Mouse (Mus musculus) CH12.LX (cell line): ENCODE results near the gene Rdh5. TPM values are rescaled to one million over a fixed set of nuclear protein-coding genes. Genes with fewer than 3 reads are reported as not detected.

Experiments used
- DNase-seq: peaks from one replicate; pipeline ENCODE4 v3.0.0-alpha.2; 2013; ENCODE audit errors: extremely low read depth
- H3K27ac ChIP-seq: 2 replicates; pipeline ENCODE4 v1.5.1; 2012; ENCODE audit warnings: low read depth, mild to moderate bottlenecking, control low read depth, moderate library complexity; ENCODE audit not compliant: insufficient read depth
- H3K27me3 ChIP-seq: replicated peaks from 2 replicates; pipeline ENCODE3; 2012; ENCODE audit warnings: inconsistent platforms
- H3K36me3 ChIP-seq, 2 experiments: replicated peaks in 1 of 2; 2 replicates each; pipeline versions ENCODE3 to v1.6.1; 2012; ENCODE audit warnings: inconsistent platforms in 1 of 2, low read length in 1 of 2, mild to moderate bottlenecking in 1 of 2, mixed read lengths in 1 of 2, moderate library complexity in 1 of 2; ENCODE audit not compliant: control insufficient read depth in 1 of 2, insufficient read depth in 1 of 2
- H3K4me1 ChIP-seq, 2 experiments: 2 replicates each; pipeline ENCODE4 v1.6.1; 2012; ENCODE audit warnings: inconsistent platforms in 1 of 2, moderate library complexity in 1 of 2; ENCODE audit not compliant: insufficient read depth in 2 of 2, control insufficient read depth in 1 of 2
- H3K4me2 ChIP-seq: 2 replicates; pipeline ENCODE4 v1.6.1; 2012; ENCODE audit warnings: low read depth, mild to moderate bottlenecking, control low read depth; ENCODE audit not compliant: poor library complexity, insufficient read depth, severe bottlenecking
- H3K4me3 ChIP-seq, 3 experiments: fragments of 150-350 bp in 1 of 3; sonication (generic) in 1 of 3; replicated peaks in 1 of 3; 2 replicates each; pipeline versions ENCODE3 to v1.5.1; 2011 to 2012; ENCODE audit warnings: low read depth in 2 of 3, low read length in 2 of 3, mild to moderate bottlenecking in 2 of 3, moderate library complexity in 2 of 3, control low read depth in 1 of 3, improper control_type of control experiment in 1 of 3, inconsistent platforms in 1 of 3, mixed read lengths in 1 of 3; ENCODE audit not compliant: poor library complexity in 1 of 3
- H3K79me2 ChIP-seq: replicated peaks from 2 replicates; pipeline ENCODE4 v1.6.1; 2012; ENCODE audit warnings: mild to moderate bottlenecking, moderate library complexity; ENCODE audit not compliant: control insufficient read depth, poor library complexity, insufficient read depth, severe bottlenecking; ENCODE audit errors: extremely low read depth
- H3K9ac ChIP-seq: 2 replicates; pipeline ENCODE4 v1.6.1; 2012; ENCODE audit warnings: low read depth, mild to moderate bottlenecking, control low read depth, moderate library complexity; ENCODE audit not compliant: insufficient read depth
- H3K9me3 ChIP-seq: replicated peaks from 2 replicates; pipeline ENCODE3; 2012; ENCODE audit warnings: low read length, inconsistent platforms, mixed read lengths
- CTCF ChIP-seq, 2 experiments: IDR thresholded peaks in 1 of 2; conservative IDR thresholded peaks in 1 of 2; 2 replicates each; pipeline ENCODE4 v1.5.1; 2011 to 2012; ENCODE audit warnings: low read depth in 2 of 2, low read length in 2 of 2, improper control_type of control experiment in 1 of 2, inconsistent platforms in 1 of 2, mild to moderate bottlenecking in 1 of 2, moderate library complexity in 1 of 2
- E2F4 ChIP-seq: IDR thresholded peaks from 2 replicates; pipeline ENCODE4 v1.6.1; 2011; ENCODE audit warnings: low read depth, low read length, improper control_type of control experiment; ENCODE audit not compliant: insufficient replicate concordance
- ELF1 ChIP-seq: IDR thresholded peaks from 2 replicates; pipeline ENCODE4 v1.6.1; 2014; ENCODE audit warnings: low read depth, mild to moderate bottlenecking, inconsistent platforms, low read length, improper control_type of control experiment
- JUN ChIP-seq: IDR thresholded peaks from 2 replicates; pipeline ENCODE4 v1.6.1; 2011; ENCODE audit warnings: low read depth, mild to moderate bottlenecking, low read length, improper control_type of control experiment, moderate library complexity; ENCODE audit not compliant: insufficient read depth
- JUND ChIP-seq: conservative IDR thresholded peaks from 2 replicates; pipeline ENCODE4 v1.6.1; 2011; ENCODE audit warnings: low read depth, low read length, improper control_type of control experiment
- KAT2A ChIP-seq: IDR thresholded peaks from 2 replicates; pipeline ENCODE4 v1.6.1; 2012; ENCODE audit warnings: low read length, improper control_type of control experiment, inconsistent platforms; ENCODE audit not compliant: insufficient replicate concordance
- MAX ChIP-seq: IDR thresholded peaks from 2 replicates; pipeline ENCODE4 v1.6.1; 2011; ENCODE audit warnings: low read length, improper control_type of control experiment
- RAD21 ChIP-seq: IDR thresholded peaks from 2 replicates; pipeline ENCODE4 v1.6.1; 2011; ENCODE audit warnings: low read depth, mild to moderate bottlenecking, low read length, improper control_type of control experiment, moderate library complexity
- RCOR1 ChIP-seq: conservative IDR thresholded peaks from 2 replicates; pipeline ENCODE4 v1.6.1; 2012; ENCODE audit warnings: low read depth, mild to moderate bottlenecking, inconsistent platforms, low read length, improper control_type of control experiment
- SMC3 ChIP-seq: IDR thresholded peaks from 2 replicates; pipeline ENCODE4 v1.6.1; 2011; ENCODE audit warnings: low read depth, low read length, improper control_type of control experiment
- TBP ChIP-seq: conservative IDR thresholded peaks from 2 replicates; pipeline ENCODE4 v1.6.1; 2011; ENCODE audit warnings: low read depth, low read length, improper control_type of control experiment
- ZC3H11A ChIP-seq: IDR thresholded peaks from 2 replicates; pipeline ENCODE4 v1.6.1; 2012; ENCODE audit warnings: low read depth, mild to moderate bottlenecking, inconsistent platforms, low read length, improper control_type of control experiment
- ZMIZ1 ChIP-seq: IDR thresholded peaks from 2 replicates; pipeline ENCODE4 v1.6.1; 2012; ENCODE audit warnings: low read depth, mild to moderate bottlenecking, inconsistent platforms, low read length, improper control_type of control experiment
- ZNF384 ChIP-seq: IDR thresholded peaks from 2 replicates; pipeline ENCODE4 v1.6.1; 2012; ENCODE audit warnings: low read depth, low read length, improper control_type of control experiment, inconsistent platforms
- dilution Hi-C: fragments of 300-500 bp; cut with MboI; formaldehyde crosslinking; loops from 2 replicates; pipeline ENCODE4 v1.14.3; 2020; ENCODE audit warnings: low sequenced_read_pairs; ENCODE audit not compliant: extremely low pct_unique_long_range_greater_than_20kb, extremely low pct_ligation_motif_present
- in situ Hi-C: fragments of 300-500 bp; cut with MboI; formaldehyde crosslinking; loops from 3 replicates; pipeline ENCODE4 v1.14.3; 2019; ENCODE audit warnings: low sequenced_read_pairs, low pct_ligation_motif_present, low pct_unique_long_range_greater_than_20kb, mixed read lengths
- polyA plus RNA-seq: library from polyadenylated mRNA; unstranded; fragments of >175 nt; gene quantifications from 2 replicates; pipeline ENCODE4 v1.2.1, GENCODE M21; 2012; ENCODE audit warnings: low read depth; ENCODE audit not compliant: insufficient read length
- total RNA-seq, 2 experiments: library from RNA; depleted of rRNA; stranded (reverse); fragments of 300-350 nt in 1 of 2; fragments of >200 nt in 1 of 2; gene quantifications; 2 replicates each; pipeline ENCODE4 v1.2.3; 2012 to 2014

Rdh5 gene
- total and polyA plus RNA-seq, 3 experiments = 4.3 to 6.2 (median 5.2) TPM

GRCm38 (mm10) chr10:128934997-128935787 lies 12.5 kb upstream of the Rdh5 start:
- H3K27ac ChIP-seq = no peak overlapping the region
- no peak for DNase-seq
- TF ChIP-seq RAD21 = no peak
- peak; percentile 15 for TF ChIP-seq SMC3
- peak in 1 of 2 experiments; percentile 33; a peak in 1 of 4 replicates for TF ChIP-seq CTCF (conservative IDR thresholded peaks at IDR 0.05 in 1 of 2, IDR thresholded peaks at IDR 0.05 in 1 of 2; ENCODE audit: low read depth in 2 of 2, low read length in 2 of 2)
- TF ChIP-seq, all 38 proteins: peak for 2
- dilution Hi-C loops (no loop called here), in situ Hi-C loops (no loop called here)
- H3K9me3 ChIP-seq = no peaks in the 10 kb centered on the region
- H3K4me1 ChIP-seq = peaks cover 0 to 4% of the 10 kb centered on the region in 2 experiments; a peak in 2 of 4 replicates
- no peak overlapping the region for H3K4me2 ChIP-seq
- no peaks in the 10 kb centered on the region for H3K79me2 ChIP-seq
- no peaks in the 10 kb centered on the region for H3K36me3 ChIP-seq
- peaks cover 44% of the 10 kb centered on the region for H3K27me3 ChIP-seq
- no peak overlapping the region for H3K4me3 ChIP-seq
- no peak overlapping the region for H3K9ac ChIP-seq

DNA sequence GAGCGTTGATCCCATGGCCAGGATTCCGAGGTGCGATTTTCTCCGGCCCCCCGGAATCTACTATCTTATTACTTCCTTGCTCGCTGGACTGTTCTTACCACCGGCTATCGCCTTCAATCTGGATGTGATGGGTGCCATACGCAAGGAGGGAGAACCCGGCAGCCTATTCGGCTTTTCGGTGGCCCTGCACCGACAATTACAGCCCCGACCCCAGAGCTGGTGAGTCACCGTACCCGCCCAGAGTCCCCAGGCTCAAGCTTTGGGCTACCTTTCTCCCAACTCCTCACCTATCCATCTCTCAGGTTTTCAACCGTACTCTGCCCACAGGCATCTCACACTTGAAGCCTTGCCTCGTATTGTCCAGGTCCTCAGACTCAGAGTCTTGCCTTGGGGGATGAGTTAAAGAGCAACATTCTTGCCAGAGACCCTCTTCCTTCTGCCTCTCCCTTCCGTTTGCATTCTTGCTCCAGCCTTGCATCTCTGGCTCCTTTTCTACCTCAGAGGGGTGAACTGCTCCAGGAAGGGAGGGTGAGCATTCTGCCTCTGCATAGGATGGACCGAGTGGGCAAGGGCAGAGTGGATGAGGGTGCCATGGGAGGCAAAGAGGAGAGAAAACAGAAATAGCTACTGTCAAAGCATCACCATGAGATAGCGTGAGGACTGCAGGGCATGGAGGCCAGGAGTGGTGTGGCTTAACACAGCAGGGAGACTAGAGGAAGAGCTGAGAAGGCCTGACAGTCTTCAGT lies 11.5 kb upstream of the Rdh5 start:
- dilution Hi-C loops = no loop called here
- no peak overlapping the region for H3K9ac ChIP-seq
- H3K79me2 ChIP-seq = no peaks in the 10 kb centered on the region

DNA sequence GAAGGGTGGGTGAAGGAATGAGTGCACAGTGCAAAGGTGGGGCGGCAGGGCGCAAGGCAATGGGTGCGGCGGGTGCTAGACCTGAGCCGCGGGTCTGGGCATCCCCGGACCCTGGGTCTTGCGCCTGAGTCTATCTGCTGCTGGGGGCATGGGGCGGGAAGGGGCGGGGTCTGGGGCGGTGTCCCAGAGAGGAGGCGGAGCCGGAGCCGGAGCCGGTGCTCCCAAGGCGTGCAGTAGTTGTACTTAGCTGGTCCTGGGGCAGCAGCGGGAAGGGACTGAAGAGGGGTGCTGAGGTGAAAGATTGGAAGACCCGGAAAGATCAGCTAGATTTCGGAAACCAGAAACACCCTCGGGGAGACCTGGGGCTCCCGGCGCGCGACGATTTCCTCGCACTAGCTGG lies 10.9 kb upstream of the Rdh5 start, which contains the start of gene Itga7:
Itga7 (plus strand) TSS at position 245 of the 400 bp plus-strand sequence.
- TF ChIP-seq RCOR1 (no peak), KAT2A (no peak), E2F4 (no peak), ELF1 (no peak), MAX (no peak), ZNF384 (no peak), JUN (no peak), ZC3H11A (no peak), TBP (no peak), ZMIZ1 (no peak), RAD21 (no peak)
- Histone ChIP-seq H3K4me2 (peak within 1 kb of the TSS; percentile 57), H3K9ac (no peak within 1 kb of the TSS), H3K4me1 (peaks cover 0 to 4% of the 10 kb centered on the region in 2 experiments; a peak in 2 of 4 replicates), H3K27ac (no peak within 1 kb of the TSS), H3K36me3 (no peaks in the 10 kb centered on the region), H3K9me3 (no peaks in the 10 kb centered on the region), H3K27me3 (peaks cover 54% of the 10 kb centered on the region), H3K79me2 (no peaks in the 10 kb centered on the region), H3K4me3 (no peak within 1 kb of the TSS)
- in situ Hi-C loops (no loop called here), dilution Hi-C loops (no loop called here)
- DNase-seq = no peak

More for the DNA sequence above, 11.5 kb upstream of the Rdh5 start:
- H3K4me2 ChIP-seq = peak overlapping the region; percentile 57
- peaks cover 0 to 4% of the 10 kb centered on the region in 2 experiments; a peak in 2 of 4 replicates for H3K4me1 ChIP-seq
- TF ChIP-seq JUND (no peak), CTCF (conservative IDR thresholded peaks at IDR 0.05 in 1 of 2, IDR thresholded peaks at IDR 0.05 in 1 of 2; ENCODE audit: low read depth in 2 of 2, low read length in 2 of 2) (no peak), ZC3H11A (no peak)
- in situ Hi-C loops = no loop called here
- H3K27me3 ChIP-seq = peaks cover 51% of the 10 kb centered on the region
- no peak overlapping the region for H3K27ac ChIP-seq
- no peaks in the 10 kb centered on the region for H3K9me3 ChIP-seq
- H3K36me3 ChIP-seq = no peaks in the 10 kb centered on the region
- no peak for DNase-seq
- H3K4me3 ChIP-seq = no peak overlapping the region
